Mouse (Mus musculus): ENCODE results near the gene Etaa1.
"Not testable (repeated sequence)": the region's sequence is repeated elsewhere in the genome, so short reads cannot be mapped to it uniquely, and the experiment has no call there.

The Etaa1 gene

DNA sequence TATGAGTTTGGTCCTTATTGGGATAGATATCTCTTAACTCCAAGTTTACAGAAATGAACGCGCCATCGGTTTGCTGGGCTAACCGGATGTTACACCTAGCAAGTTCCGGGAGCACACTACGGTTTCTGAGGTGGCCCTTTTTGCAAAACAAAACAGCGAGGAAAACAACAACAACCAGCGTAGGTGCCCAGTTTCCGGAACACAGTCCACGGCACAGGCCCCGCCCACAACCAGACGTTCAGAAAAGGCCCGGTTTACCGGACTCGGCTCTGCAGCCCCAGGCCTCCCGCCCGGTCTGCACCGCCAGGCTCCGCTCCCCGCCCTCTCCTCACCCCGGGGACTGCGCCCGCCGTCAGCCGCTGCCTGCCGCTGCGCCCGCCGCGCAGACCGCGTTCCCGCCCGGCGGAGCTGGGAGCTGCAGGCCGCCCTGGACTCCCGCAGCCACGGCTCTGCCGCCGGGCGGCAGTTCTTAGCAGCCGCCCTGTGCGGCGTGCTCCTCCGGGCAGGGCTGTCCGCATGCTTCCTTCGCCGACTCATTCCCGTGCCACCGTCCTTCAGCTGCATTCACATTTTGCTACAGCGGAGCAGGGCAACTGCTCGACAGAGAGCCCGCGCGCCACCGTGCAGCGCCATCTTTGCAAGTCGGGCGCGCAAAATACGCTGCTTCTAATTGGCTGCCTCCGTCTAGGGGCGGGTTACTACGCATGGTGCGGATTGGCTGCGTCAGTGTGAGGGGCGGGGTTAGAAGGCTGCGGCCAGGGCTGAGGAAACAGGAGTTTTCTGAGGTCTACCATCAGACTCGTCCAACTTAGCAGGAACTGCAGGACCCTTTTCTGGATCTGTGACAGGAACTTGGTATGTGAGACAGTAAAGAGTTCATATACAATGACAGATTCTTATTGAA is at the start of gene Etaa1:
TSS of gene Etaa1 (minus strand) at position 645 of the 904 bp plus-strand sequence.
- peak; percentile 94 for DNase-seq

DNA sequence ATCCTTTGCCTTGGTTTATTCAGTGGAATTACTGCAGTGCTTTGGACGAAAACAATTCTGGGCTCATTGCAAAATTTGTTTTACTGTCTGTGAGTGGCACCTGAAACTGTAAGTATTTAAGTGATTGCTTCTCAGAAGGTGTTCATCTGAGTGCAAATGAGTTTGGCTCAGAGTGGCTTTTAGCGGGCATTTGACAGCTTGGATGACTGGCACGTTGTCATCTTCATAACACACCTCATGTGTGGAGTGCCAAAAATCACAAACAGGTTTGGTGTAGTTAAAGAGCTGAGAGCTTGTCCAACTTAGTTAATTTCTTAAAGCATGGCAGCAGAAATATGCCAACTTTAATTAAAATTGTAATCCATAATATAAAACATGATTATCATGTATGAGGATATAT is 40.5 kb upstream of the Etaa1 start:
- DNase-seq = no peak

DNA sequence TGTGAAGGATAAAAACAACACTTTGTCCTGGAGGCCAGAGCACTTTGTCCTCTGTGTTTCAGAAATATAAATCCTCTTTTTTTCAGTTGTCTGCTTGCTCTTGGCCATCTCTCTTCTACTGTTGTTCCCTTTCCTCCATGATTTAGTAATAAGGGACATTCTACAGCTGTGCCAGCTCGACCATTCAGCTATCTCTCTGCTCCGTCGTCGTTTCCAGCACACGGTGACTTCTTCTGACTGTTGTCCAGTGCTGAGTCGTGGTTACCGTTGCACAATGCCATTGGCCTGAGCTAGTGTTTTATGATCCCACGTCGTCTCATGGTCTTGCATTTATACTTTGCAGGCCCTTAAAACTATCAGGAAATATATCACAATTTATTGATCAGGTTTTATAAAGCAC is 38.6 kb upstream of the Etaa1 start:
- no peak for DNase-seq

DNA sequence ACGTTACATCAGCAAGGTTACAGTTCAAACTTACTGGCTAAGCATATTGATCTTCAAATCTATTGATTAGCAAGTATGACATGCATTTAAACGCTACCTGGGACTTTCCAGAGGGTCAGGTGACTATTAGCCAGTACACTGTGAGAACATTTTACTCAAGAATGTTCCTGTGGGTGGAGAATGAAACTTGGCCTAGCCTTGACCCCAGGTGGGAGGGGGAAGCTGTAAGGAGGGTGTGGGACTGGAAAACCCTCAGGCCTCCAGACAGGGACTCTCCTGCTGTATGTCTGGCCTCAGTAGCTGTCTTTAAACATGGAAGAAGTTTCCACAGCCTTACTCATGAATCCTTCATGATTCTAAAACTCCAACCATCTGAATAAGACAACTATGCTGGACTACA is 29.7 kb upstream of the Etaa1 start:
- DNase-seq = no peak

DNA sequence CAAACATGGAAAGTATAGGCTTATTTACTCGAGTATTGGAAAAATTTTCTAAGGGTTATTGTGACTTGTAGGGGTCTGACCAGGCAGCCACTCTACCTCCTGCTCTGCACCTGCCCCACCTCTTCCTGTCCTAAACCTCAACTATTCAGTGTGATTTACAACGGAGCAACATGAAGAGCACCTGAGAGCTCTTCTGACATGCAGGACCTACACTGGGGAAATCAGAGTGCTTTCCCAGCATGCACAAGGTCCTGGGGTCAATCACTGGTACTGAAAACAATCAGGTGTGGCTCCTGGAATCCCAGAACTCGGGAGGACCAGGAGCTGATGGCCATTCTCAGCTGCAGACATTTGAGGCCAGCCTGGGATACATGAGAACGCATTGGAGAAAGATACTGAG is 27.6 kb upstream of the Etaa1 start:
- no peak for DNase-seq

DNA sequence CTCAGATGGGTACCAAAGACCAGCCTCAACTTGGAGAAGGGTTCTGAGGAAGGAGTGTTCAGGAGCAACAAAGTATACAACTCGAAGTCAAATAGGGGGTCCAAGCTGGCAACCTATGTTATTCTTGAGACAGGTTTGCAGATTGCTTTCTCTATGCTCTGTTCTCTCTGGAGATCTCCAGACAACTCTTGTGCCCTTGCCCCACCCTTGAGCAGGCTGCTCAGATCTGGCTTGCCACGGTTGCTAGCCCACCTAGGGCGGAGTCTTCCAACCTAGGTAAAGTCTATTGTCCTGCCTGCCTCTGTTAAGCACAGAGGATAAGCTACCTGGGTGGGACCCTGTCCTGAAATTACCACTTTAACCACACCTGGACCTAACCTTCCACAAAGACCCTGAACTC is 21.9 kb upstream of the Etaa1 start:
- DNase-seq = no peak

DNA sequence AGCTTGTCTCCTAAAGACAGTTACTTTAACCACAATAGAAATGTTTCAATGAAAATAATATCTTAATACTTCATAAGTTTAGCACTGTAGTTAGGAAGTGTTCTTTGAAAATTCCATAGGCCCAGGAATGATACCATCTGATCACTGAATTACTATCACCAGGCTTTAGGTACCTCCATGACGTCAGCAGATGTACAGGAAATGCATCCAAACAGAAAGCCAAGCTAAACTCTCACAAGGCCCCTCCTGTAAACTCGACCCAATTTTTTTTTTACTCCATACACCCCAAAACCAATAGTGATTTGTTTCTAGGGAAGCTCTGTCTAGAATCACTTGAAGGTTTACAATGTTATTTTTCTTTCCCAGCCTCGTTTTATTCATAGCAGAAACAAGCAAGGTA is 884 bp downstream of the Etaa1 start:
- DNase-seq = no peak

DNA sequence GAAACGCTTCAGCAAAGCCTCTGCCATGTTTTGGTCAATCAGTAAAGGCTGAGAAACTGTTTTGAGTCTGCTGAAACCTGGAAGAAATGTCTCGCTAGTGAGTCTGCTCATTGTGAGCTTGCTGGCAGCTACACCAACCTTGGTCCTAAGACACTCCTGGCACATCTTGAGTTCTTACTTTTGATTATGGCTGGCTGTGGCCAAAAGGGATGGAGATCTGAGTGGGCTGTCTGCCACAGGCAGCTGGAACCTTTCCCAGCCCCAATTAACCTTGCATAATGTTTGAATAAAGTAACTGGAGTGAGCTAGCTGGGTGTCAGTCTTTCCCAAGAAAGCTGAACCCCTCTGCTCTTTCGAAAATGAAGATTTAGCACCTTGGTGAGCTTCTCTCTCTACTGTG is 2.3 kb downstream of the Etaa1 start:
- DNase-seq = peak; percentile 26 to 31

DNA sequence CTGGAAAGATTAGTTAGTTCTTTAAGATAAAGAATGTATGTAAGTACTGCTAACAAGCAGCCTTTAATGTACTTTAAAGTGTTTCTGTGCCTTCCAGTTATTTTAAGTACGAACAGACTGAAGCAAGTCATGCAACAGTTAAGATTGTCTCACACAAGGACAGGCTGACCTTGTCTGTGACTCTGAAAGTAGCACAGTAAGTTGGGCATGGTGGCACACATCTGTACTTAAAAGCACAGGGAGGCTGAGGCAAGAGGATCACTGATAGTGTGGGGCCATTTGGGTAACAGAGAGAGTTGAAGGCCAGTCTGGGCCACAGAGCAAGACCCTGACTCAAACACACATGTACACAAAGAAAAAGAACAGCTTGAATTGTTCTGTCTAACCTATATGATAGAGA is 14.5 kb downstream of the Etaa1 start:
- DNase-seq = no peak

DNA sequence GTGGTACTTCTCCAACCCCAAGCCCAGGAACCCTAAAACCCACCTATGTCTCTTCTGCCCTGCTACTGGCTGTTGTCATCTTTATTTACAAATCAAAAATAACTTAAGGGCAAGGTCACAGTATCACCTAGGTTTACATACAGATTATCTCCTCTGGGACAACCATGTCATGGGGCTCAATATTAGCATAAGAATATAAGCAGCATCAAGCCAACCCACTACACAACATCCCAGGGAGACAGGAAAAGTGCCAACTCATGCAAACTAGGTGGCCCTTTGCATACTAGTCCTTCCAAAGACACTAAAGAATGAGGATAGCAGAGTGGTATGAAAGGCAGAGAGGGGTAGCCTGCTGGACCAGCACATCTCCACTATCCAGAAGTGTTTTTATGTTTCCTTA is 15.7 kb downstream of the Etaa1 start:
- no peak for DNase-seq

DNA sequence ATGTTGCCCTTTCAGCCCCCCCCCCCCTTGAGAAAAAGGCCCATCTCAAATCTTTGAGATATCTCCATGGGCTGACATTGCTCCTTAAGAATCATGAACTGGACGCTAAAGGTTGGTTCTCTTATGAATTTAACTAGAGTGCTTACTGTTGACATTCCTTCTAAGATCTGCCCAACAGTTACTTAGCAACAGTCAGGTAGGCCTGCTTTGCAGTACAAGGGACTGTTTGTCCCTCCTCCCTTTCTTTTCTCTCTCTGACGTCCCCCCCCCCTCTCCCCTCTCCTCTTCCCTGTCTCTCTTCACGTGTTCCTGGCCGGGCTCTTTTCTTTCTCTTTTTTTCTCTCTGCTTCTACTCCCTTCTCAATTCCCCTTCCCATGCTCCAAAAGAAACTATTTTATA is 35.8 kb downstream of the Etaa1 start:
- DNase-seq = no peak

DNA sequence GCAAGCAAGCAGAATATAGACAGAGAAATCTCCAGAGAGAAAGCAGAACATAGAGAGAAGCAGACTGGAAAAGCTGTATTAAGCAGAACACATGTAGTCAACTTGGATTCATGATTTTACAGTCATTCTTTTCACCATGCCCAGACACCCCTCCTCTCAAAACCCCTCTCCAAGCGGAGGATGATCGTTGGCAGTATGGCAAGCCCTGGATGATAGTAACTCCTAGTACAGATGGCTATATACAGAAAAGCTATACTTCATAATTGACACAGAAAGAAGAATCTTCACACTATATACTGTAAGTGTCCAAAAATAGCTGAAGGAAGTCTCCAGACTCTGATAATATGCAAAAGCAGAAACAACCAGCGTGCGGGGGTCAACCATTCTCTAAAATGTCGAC is 36.6 kb downstream of the Etaa1 start:
- no peak for DNase-seq

DNA sequence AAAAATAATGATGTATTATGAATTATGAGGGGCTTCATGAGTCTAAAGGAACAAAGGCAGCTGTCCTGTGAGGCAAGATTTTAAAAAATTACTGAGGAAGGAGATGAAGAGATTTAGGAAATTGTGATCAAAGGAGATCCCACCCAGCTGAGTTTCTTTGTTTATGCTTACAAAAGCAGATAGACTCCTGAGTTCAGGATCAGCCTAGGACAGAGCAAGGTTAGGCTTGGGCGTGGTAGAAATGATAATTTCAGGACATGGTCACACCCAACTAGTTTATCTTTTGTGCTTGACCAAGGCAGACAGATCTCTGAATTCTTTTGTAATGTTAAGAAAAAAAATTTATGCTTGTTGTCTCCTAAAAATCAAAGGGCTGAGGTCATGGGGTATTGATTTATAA is 37.2 kb downstream of the Etaa1 start:
- no peak for DNase-seq

DNA sequence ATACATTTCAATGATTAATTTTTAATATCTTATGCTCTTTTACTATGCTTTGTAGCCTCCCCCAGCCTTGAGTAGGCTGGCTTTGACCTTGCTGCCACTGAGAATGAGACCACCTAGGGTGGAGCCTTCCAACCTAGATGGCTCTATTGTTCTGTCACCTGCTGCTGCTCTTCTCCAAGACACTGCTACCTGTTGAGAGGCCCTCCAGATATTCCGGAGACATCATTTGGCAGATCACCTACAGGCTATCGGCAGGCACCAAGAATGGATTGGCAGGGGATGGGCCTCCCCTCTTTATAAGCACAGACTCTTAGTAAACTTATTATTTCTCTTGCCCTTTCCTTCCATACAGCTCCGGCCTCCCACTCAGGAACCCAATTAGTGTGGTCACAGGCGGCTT is 52.7 kb downstream of the Etaa1 start:
- DNase-seq = not testable (repeated sequence)

All from cerebellum, postnatal 36 days (tissue).